12 mouse cellular contexts compared by ENCODE assay signal in genomic region chr4:105200624-105201524, GRCm38 (mm10). TPM values are rescaled to one million over a fixed set of nuclear protein-coding genes. Genes with fewer than 3 reads are reported as not detected.
DNase-seq lines count a peak whose midpoint lies in the region; ATAC-seq and TF ChIP-seq lines count a peak whose summit lies in the region.
"Had no signal": no experiment of that assay in that cellular context is flagged by ENCODE, and none has a peak within 500 bp of the region (broad histone marks: within the 10 kb centered on the region; RNA-seq: fewer than 3 reads in every experiment).

No protein-coding gene starts in this region.

- no peak overlapping the region for H3ac ChIP-seq in myocyte (ENCODE audit: control insufficient read depth, insufficient read length)

- TF ChIP-seq POLR2A in myocyte (IDR thresholded peaks at IDR 0.05; ENCODE audit: insufficient read length, low read depth), result no peak

- peak; percentile 54; the same call in 1 of the 2 replicates for ATAC-seq in midbrain, embryonic 12.5 days (ENCODE audit: low FRiP score, low read depth)
- ATAC-seq in midbrain, embryonic 15.5 days (replicated peaks), result no peak
- ATAC-seq in forebrain, embryonic 16.5 days, result no peak
- ATAC-seq in heart, embryonic 11.5 days (replicated peaks; ENCODE audit: insufficient number of reproducible peaks, low FRiP score, low TSS enrichment), result no peak

- peaks cover 50% of the 10 kb centered on the region for H3K4me1 ChIP-seq in midbrain, embryonic 12.5 days
- peaks cover 20% of the 10 kb centered on the region for H3K4me1 ChIP-seq in midbrain, embryonic 15.5 days
- peaks cover 58% of the 10 kb centered on the region for H3K4me1 ChIP-seq in forebrain, embryonic 16.5 days (replicated peaks; ENCODE audit: control insufficient read depth, insufficient read depth, low read length)
- H3K4me1 ChIP-seq in heart, embryonic 11.5 days (ENCODE audit: control insufficient read depth, insufficient read depth, low read length), result peaks cover 15% of the 10 kb centered on the region

- no peaks in the 10 kb centered on the region for H3K27me3 ChIP-seq in midbrain, embryonic 12.5 days
- H3K27me3 ChIP-seq in midbrain, embryonic 15.5 days (replicated peaks), result no peaks in the 10 kb centered on the region
- H3K27me3 ChIP-seq in forebrain, embryonic 16.5 days (replicated peaks; ENCODE audit: control insufficient read depth, insufficient read depth, low read length), result no peaks in the 10 kb centered on the region
- no peaks in the 10 kb centered on the region for H3K27me3 ChIP-seq in myocyte (ENCODE audit: control insufficient read depth, insufficient read depth, insufficient read length)
- H3K27me3 ChIP-seq in heart, embryonic 11.5 days (ENCODE audit: control insufficient read depth, insufficient read depth, low read length), result no peaks in the 10 kb centered on the region

- H3K27ac ChIP-seq in midbrain, embryonic 12.5 days (replicated peaks), result no peak overlapping the region
- H3K27ac ChIP-seq in midbrain, embryonic 15.5 days, result no peak overlapping the region
- no peak overlapping the region for H3K27ac ChIP-seq in forebrain, embryonic 16.5 days (ENCODE audit: low read length)
- no peak overlapping the region for H3K27ac ChIP-seq in heart, embryonic 11.5 days (ENCODE audit: low read depth, low read length)
- H3K27ac ChIP-seq: macrophage had no signal

- H3K4me3 ChIP-seq in midbrain, embryonic 12.5 days, result no peak overlapping the region
- no peak overlapping the region for H3K4me3 ChIP-seq in midbrain, embryonic 15.5 days
- H3K4me3 ChIP-seq in forebrain, embryonic 16.5 days (replicated peaks; ENCODE audit: low read length), result no peak overlapping the region
- no peak overlapping the region for H3K4me3 ChIP-seq in myocyte
- H3K4me3 ChIP-seq in heart, embryonic 11.5 days (ENCODE audit: low read depth, low read length), result no peak overlapping the region

- H3K9ac ChIP-seq in midbrain, embryonic 12.5 days (replicated peaks), result no peak overlapping the region
- H3K9ac ChIP-seq in midbrain, embryonic 15.5 days, result no peak overlapping the region
- no peak overlapping the region for H3K9ac ChIP-seq in forebrain, embryonic 16.5 days (replicated peaks; ENCODE audit: low read depth, low read length)
- no peak overlapping the region for H3K9ac ChIP-seq in heart, embryonic 11.5 days (ENCODE audit: low read depth, low read length)

- no peaks in the 10 kb centered on the region for H3K79me2 ChIP-seq in myocyte (ENCODE audit: control insufficient read depth, insufficient read depth)

- no peak overlapping the region for H3K4me2 ChIP-seq in midbrain, embryonic 12.5 days (replicated peaks)
- no peak overlapping the region for H3K4me2 ChIP-seq in midbrain, embryonic 15.5 days
- H3K4me2 ChIP-seq in forebrain, embryonic 16.5 days (ENCODE audit: low read length), result 0 out of 2 replicates have a peak overlapping the region, but pooled peaks have one; percentile 2
- peak overlapping the region; percentile 4 for H3K4me2 ChIP-seq in myocyte (ENCODE audit: low read depth)
- H3K4me2 ChIP-seq in heart, embryonic 11.5 days, result no peak overlapping the region

- DNase-seq in embryo, embryonic 9.5 days (ENCODE audit: extremely low spot score), result peak; percentile 63
- DNase-seq in thymus, postnatal 10 days (ENCODE audit: low spot score in 2 of 2), result no peak
- DNase-seq: heart, postnatal 4 days; kidney, postnatal 4 days; left cerebral cortex, postnatal 4 days; thymus, postnatal 36 days had no signal

- H3K36me3 ChIP-seq in midbrain, embryonic 12.5 days, result peaks cover 13% of the 10 kb centered on the region
- H3K36me3 ChIP-seq in midbrain, embryonic 15.5 days (replicated peaks), result no peaks in the 10 kb centered on the region
- no peaks in the 10 kb centered on the region for H3K36me3 ChIP-seq in forebrain, embryonic 16.5 days (ENCODE audit: control insufficient read depth, insufficient read depth)
- peaks cover 4% of the 10 kb centered on the region for H3K36me3 ChIP-seq in myocyte (ENCODE audit: control insufficient read depth, insufficient read depth)
- H3K36me3 ChIP-seq in heart, embryonic 11.5 days (ENCODE audit: control insufficient read depth, insufficient read depth, low read length), result no peaks in the 10 kb centered on the region

- WGBS in midbrain, embryonic 12.5 days, result 40% methylated on average over 14 of the region's 14 CpGs
- 38% methylated on average over 14 of the region's 14 CpGs for WGBS in midbrain, embryonic 15.5 days
- 22% methylated on average over 14 of the region's 14 CpGs for WGBS in forebrain, embryonic 16.5 days
- WGBS in heart, embryonic 11.5 days (ENCODE audit: insufficient replicate concordance), result 50% methylated on average over 14 of the region's 14 CpGs

- H3K9me3 ChIP-seq in midbrain, embryonic 12.5 days, result no peaks in the 10 kb centered on the region
- no peaks in the 10 kb centered on the region for H3K9me3 ChIP-seq in midbrain, embryonic 15.5 days
- H3K9me3 ChIP-seq in forebrain, embryonic 16.5 days (ENCODE audit: control insufficient read depth, low read length), result no peaks in the 10 kb centered on the region
- no peaks in the 10 kb centered on the region for H3K9me3 ChIP-seq in heart, embryonic 11.5 days (replicated peaks; ENCODE audit: control insufficient read depth, low read length)

TF ChIP-seq in myocyte, 11 proteins besides CTCF, POLR2A, EP300 and RAD21:
- TF ChIP-seq TCF3 (IDR thresholded peaks at IDR 0.05; ENCODE audit: insufficient read length, low read depth) (no peak), E2F4 (IDR thresholded peaks at IDR 0.05; ENCODE audit: insufficient read depth) (no peak), CEBPB (IDR thresholded peaks at IDR 0.05; ENCODE audit: insufficient read depth, poor library complexity, severe bottlenecking) (no peak), MAX (IDR thresholded peaks at IDR 0.05; ENCODE audit: low read depth) (no peak), REST (IDR thresholded peaks at IDR 0.05; ENCODE audit: insufficient read depth, insufficient read length) (no peak), TCF12 (IDR thresholded peaks at IDR 0.05; ENCODE audit: insufficient read depth, poor library complexity, severe bottlenecking) (no peak), MYOD1 (IDR thresholded peaks at IDR 0.05; ENCODE audit: control insufficient read depth in 1 of 3, insufficient read length in 2 of 3, low read depth in 2 of 3) (no peak)

RNA-seq across cellular contexts. Expression of gene Plpp3, which starts 43.7 kb away (rescaled TPM):
- polyA plus RNA-seq in midbrain, embryonic 12.5 days (2016; fragmentation: Nextera tagmentation; extraction: Ambion mirVana), result 57.7 and 66.4 TPM in 2 replicates
- polyA plus RNA-seq in midbrain, embryonic 15.5 days (2015; fragmentation: Nextera tagmentation; extraction: Ambion mirVana), result 66.3 and 81.9 TPM in 2 replicates
- polyA plus RNA-seq in forebrain, embryonic 16.5 days (2015; fragmentation: Nextera tagmentation; extraction: Ambion mirVana), result 67.7 and 76.8 TPM in 2 replicates
- 12.7 TPM for polyA plus RNA-seq in myocyte (2012; fragmentation: generic; extraction: Trizol)
- 23.8 and 25.7 TPM in 2 replicates for polyA plus RNA-seq in heart, embryonic 11.5 days (2014; fragmentation: Nextera tagmentation; extraction: Ambion mirVana)

Comparison
In these comparisons a context has a peak if more than half of its experiments do, and no peak if none do; other contexts are left out.
1. H3K4me2 ChIP-seq: peak in forebrain, embryonic 16.5 days (single experiment) and myocyte (single experiment); none in midbrain, embryonic 12.5 days (single experiment), midbrain, embryonic 15.5 days (single experiment) and heart, embryonic 11.5 days (single experiment).